Mouse (Mus musculus) thymus, adult 18-20 months (tissue): Measurements from ENCODE around the gene Mindy4.
"Not testable (repeated sequence)": the region's sequence is repeated elsewhere in the genome, so short reads cannot be mapped to it uniquely, and the experiment has no call there.

ENCODE experiments used
- DNase-seq, 2 experiments: peaks; one replicate each; pipeline ENCODE4 v3.0.0; 2022; ENCODE audit warnings: mixed read lengths in 2 of 2

Gene Mindy4

GRCm38 (mm10) chr6:55202913-55203910, at the start of gene Mindy4:
Mindy4 (plus strand) TSS chr6:55203383.
- peak; percentile 59 to 62 for DNase-seq

- no peak for DNase-seq
Measured at GRCm38 (mm10) chr6:55159256-55159655, 43.9 kb upstream of the Mindy4 start.

- no peak for DNase-seq
Measured at GRCm38 (mm10) chr6:55161311-55161761, 41.8 kb upstream of the Mindy4 start.

- DNase-seq = no peak
Measured at GRCm38 (mm10) chr6:55163046-55163584, 40.1 kb upstream of the Mindy4 start.

- DNase-seq = peak; percentile 30 to 47
Measured at GRCm38 (mm10) chr6:55166777-55167463, 36.3 kb upstream of the Mindy4 start.

- DNase-seq = no peak
Measured at GRCm38 (mm10) chr6:55169818-55170217, 33.4 kb upstream of the Mindy4 start.

GRCm38 (mm10) chr6:55171638-55172037, 31.5 kb upstream of the Mindy4 start:
- no peak for DNase-seq

GRCm38 (mm10) chr6:55173171-55173570, 30.0 kb upstream of the Mindy4 start:
- DNase-seq = no peak

- no peak for DNase-seq
Measured at GRCm38 (mm10) chr6:55173941-55174349, 29.2 kb upstream of the Mindy4 start.

GRCm38 (mm10) chr6:55174741-55175181, 28.4 kb upstream of the Mindy4 start, which contains the start of gene Inmt:
Inmt (minus strand) TSS chr6:55175043.
- no peak for DNase-seq

- no peak for DNase-seq
Measured at GRCm38 (mm10) chr6:55175456-55175855, 27.7 kb upstream of the Mindy4 start.

GRCm38 (mm10) chr6:55175892-55176291, 27.3 kb upstream of the Mindy4 start:
- no peak for DNase-seq

GRCm38 (mm10) chr6:55177060-55177732, 26.0 kb upstream of the Mindy4 start:
- DNase-seq = no peak

- no peak for DNase-seq
Measured at GRCm38 (mm10) chr6:55179560-55179959, 23.6 kb upstream of the Mindy4 start.

GRCm38 (mm10) chr6:55182655-55183430, 20.3 kb upstream of the Mindy4 start:
- no peak for DNase-seq

- not testable (repeated sequence) for DNase-seq
Measured at GRCm38 (mm10) chr6:55187827-55188226, 15.4 kb upstream of the Mindy4 start.

GRCm38 (mm10) chr6:55189406-55189805, 13.8 kb upstream of the Mindy4 start:
- no peak for DNase-seq

- no peak for DNase-seq
Measured at GRCm38 (mm10) chr6:55191537-55191936, 11.6 kb upstream of the Mindy4 start.

- no peak for DNase-seq
Measured at GRCm38 (mm10) chr6:55193171-55193570, 10.0 kb upstream of the Mindy4 start.

- DNase-seq = no peak
Measured at GRCm38 (mm10) chr6:55199047-55199446, 4.1 kb upstream of the Mindy4 start.

GRCm38 (mm10) chr6:55203931-55204330, 748 bp downstream of the Mindy4 start:
- DNase-seq = no peak

- DNase-seq = no peak
Measured at GRCm38 (mm10) chr6:55207786-55208185, 4.6 kb downstream of the Mindy4 start.
